Mouse (Mus musculus): Measurements from ENCODE around the gene Ankrd55.

DNA sequence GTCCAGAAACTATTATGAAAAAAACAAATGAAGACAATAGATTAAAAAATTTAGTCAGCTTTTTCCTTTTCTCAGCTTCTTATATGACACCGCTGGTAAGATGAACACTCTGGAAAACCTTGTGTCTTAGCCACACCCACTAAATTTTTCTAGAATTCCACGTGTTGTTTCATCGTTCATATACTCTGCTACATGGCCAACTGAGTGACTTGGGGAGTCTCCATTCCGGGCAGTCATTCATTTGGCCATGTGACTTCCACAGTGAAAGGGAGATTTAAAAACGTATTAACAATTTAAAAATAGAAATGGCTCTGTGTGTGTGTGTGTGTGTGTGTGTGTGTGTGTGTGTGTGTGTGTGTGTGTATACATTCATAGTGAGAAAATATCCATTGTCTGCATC is 77.1 kb downstream of the Ankrd55 start:
- no peak for TF ChIP-seq POLR2A (IDR thresholded peaks at IDR 0.05; ENCODE audit: low read depth, low read length)
- no peak for TF ChIP-seq CTCF (conservative IDR thresholded peaks at IDR 0.05; ENCODE audit: insufficient read depth, insufficient read length, low read depth, low read length)
